Mouse (Mus musculus) lung, postnatal 0 days (tissue): ENCODE measurements around the gene St8sia1.

Source experiments
- CTCF ChIP-seq: IDR thresholded peaks from 2 replicates; pipeline ENCODE4 v1.5.1; 2016; ENCODE audit warnings: antibody characterized with exemption, mild to moderate bottlenecking
- EP300 ChIP-seq: IDR thresholded peaks from 2 replicates; pipeline ENCODE4 v1.6.1; 2016; ENCODE audit warnings: antibody characterized with exemption, mild to moderate bottlenecking, control low read depth

GRCm38 (mm10) chr6:142867023-142867422 is 97.2 kb downstream of the St8sia1 start:
- TF ChIP-seq CTCF, result no peak
- no peak for TF ChIP-seq EP300
